Mouse (Mus musculus) hindbrain, embryonic 12.5 days (tissue): Measurements from ENCODE around the gene Nhlh2. TPM values are rescaled to one million over a fixed set of nuclear protein-coding genes. Genes with fewer than 3 reads are reported as not detected.

Experiments
- ATAC-seq: fragments of 200-750 bp; cut with Nextera tagmentation; 2 replicates; pipeline ENCODE4 v1.8.0; 2017; ENCODE audit warnings: moderate TSS enrichment; ENCODE audit not compliant: low FRiP score
- H3K27ac ChIP-seq: fragments of 300-500 bp; sonication (generic); 2 replicates; pipeline ENCODE4 v1.5.1; 2016; ENCODE audit warnings: mild to moderate bottlenecking
- H3K27me3 ChIP-seq: fragments of 300-500 bp; sonication (generic); 2 replicates; pipeline ENCODE4 v1.6.1; 2016; ENCODE audit warnings: mild to moderate bottlenecking
- H3K36me3 ChIP-seq: fragments of 300-500 bp; sonication (generic); 2 replicates; pipeline ENCODE4 v1.6.1; 2016; ENCODE audit warnings: mild to moderate bottlenecking
- H3K4me1 ChIP-seq: fragments of 300-500 bp; sonication (generic); 2 replicates; pipeline ENCODE4 v1.6.1; 2016
- H3K4me2 ChIP-seq: fragments of 300-500 bp; sonication (generic); replicated peaks from 2 replicates; pipeline ENCODE4 v1.6.1; 2016; ENCODE audit warnings: mild to moderate bottlenecking
- H3K4me3 ChIP-seq: fragments of 300-500 bp; sonication (generic); 2 replicates; pipeline ENCODE4 v1.5.1; 2016; ENCODE audit warnings: mild to moderate bottlenecking
- H3K9ac ChIP-seq: fragments of 300-500 bp; sonication (generic); 2 replicates; pipeline ENCODE4 v1.6.1; 2016; ENCODE audit warnings: mild to moderate bottlenecking, moderate library complexity
- H3K9me3 ChIP-seq: fragments of 300-500 bp; sonication (generic); replicated peaks from 2 replicates; pipeline ENCODE4 v1.6.1; 2016; ENCODE audit warnings: mild to moderate bottlenecking
- WGBS: fragments of 180-500 bp; shearing (Covaris S2); methylation state at CpG from one replicate; pipeline ENCODE4 v1.1.7; 2016; 5-methylcytosine and 5-hydroxymethylcytosine counted together
- polyA plus RNA-seq: library from polyadenylated mRNA; unstranded; fragments of >200 nt; fragmentation: Nextera tagmentation; extraction: Ambion mirVana; gene quantifications from 2 replicates; pipeline ENCODE4 v1.2.1, GENCODE M21; 2016

Gene Nhlh2
- polyA plus RNA-seq, 1 experiment from 2014 or later: 144 TPM

DNA sequence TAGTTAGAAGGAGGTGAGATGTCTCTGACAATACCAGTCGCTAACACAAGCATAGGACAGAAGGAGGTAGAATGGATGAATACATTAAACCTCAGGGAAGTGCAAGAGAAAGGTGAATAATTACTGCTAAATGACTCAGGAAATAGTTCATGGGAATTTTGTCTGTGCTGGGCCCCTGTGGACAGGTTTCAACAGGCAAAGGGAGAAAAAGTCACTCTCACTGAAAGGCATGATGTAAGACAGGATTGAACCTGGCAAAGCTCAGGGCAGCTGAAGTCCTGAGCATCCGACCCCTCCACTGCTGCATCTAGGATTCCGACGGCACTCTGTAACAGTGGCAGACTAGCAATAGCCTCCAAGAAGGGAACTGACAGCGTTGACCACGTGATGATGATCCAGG, 28.7 kb downstream of the Nhlh2 start:
- Histone ChIP-seq H3K27me3 (no peaks in the 10 kb centered on the region), H3K4me1 (no peaks in the 10 kb centered on the region; the same call in 1 of the 2 replicates), H3K36me3 (no peaks in the 10 kb centered on the region), H3K27ac (no peak overlapping the region), H3K4me2 (no peak overlapping the region), H3K9ac (no peak overlapping the region), H3K4me3 (no peak overlapping the region), H3K9me3 (0 out of 2 replicates have a peak, but pooled peaks cover 4% of the 10 kb centered on the region)
- no peak for ATAC-seq
- WGBS: 80% methylated on average over 6 of the region's 6 CpGs

DNA sequence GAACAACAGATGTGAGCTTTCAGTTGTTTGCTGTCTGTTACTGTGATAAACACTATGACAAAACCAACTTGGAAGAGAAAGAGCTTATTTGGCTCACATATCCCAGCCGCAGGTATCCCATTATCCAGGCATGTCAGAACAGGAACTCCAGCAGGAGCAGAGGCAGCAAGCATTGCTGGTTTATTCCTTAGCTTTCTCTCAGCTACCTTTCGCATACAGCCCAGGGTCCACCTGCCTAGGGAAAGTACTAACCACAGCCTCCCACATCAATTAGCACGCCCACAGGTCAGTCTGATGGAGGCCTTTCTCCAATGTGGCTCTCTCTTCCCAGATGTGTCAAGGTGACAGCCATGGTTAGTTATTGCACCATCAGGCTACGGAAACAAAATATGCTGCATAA, 31.8 kb downstream of the Nhlh2 start:
- ATAC-seq: no peak
- H3K4me2 ChIP-seq: no peak overlapping the region
- no peak overlapping the region for H3K4me3 ChIP-seq
- H3K36me3 ChIP-seq: no peaks in the 10 kb centered on the region
- H3K4me1 ChIP-seq: no peaks in the 10 kb centered on the region; the same call in 1 of the 2 replicates
- no peak overlapping the region for H3K9ac ChIP-seq
- no peak overlapping the region for H3K27ac ChIP-seq
- 87% methylated on average over 4 of the region's 4 CpGs for WGBS
- 0 out of 2 replicates have a peak, but pooled peaks cover 4% of the 10 kb centered on the region for H3K9me3 ChIP-seq
- no peaks in the 10 kb centered on the region for H3K27me3 ChIP-seq

- Histone ChIP-seq H3K27ac (no peak overlapping the region), H3K36me3 (no peaks in the 10 kb centered on the region), H3K4me2 (no peak overlapping the region), H3K27me3 (no peaks in the 10 kb centered on the region), H3K4me3 (no peak overlapping the region), H3K9ac (no peak overlapping the region), H3K4me1 (peaks cover 8% of the 10 kb centered on the region), H3K9me3 (no peaks in the 10 kb centered on the region)
- WGBS: 30% methylated on average over 3 of the region's 3 CpGs
- ATAC-seq: no peak
Measured at GRCm38 (mm10) chr3:102045071-102045470, 35.2 kb downstream of the Nhlh2 start.

- Histone ChIP-seq H3K4me3 (no peak overlapping the region), H3K9ac (no peak overlapping the region), H3K27ac (no peak overlapping the region), H3K36me3 (no peaks in the 10 kb centered on the region), H3K4me2 (no peak overlapping the region), H3K9me3 (no peaks in the 10 kb centered on the region), H3K4me1 (peaks cover 8% of the 10 kb centered on the region), H3K27me3 (no peaks in the 10 kb centered on the region)
- no peak for ATAC-seq
- WGBS: 95% methylated on average over 2 of the region's 2 CpGs
Measured at GRCm38 (mm10) chr3:102047532-102047931, 37.7 kb downstream of the Nhlh2 start.

GRCm38 (mm10) chr3:102049207-102050104, 39.6 kb downstream of the Nhlh2 start:
- no peak overlapping the region for H3K4me3 ChIP-seq
- ATAC-seq: peak; percentile 91
- WGBS: 42% methylated on average over 14 of the region's 14 CpGs
- H3K27ac ChIP-seq: peak overlapping the region; percentile 77
- no peak overlapping the region for H3K9ac ChIP-seq
- peaks cover 21% of the 10 kb centered on the region for H3K4me1 ChIP-seq
- H3K27me3 ChIP-seq: no peaks in the 10 kb centered on the region
- no peak overlapping the region for H3K4me2 ChIP-seq
- no peaks in the 10 kb centered on the region for H3K9me3 ChIP-seq
- H3K36me3 ChIP-seq: no peaks in the 10 kb centered on the region

GRCm38 (mm10) chr3:102052036-102052435, 42.2 kb downstream of the Nhlh2 start:
- peaks cover 36% of the 10 kb centered on the region for H3K4me1 ChIP-seq
- H3K27me3 ChIP-seq: no peaks in the 10 kb centered on the region
- no peak for ATAC-seq
- no peaks in the 10 kb centered on the region for H3K9me3 ChIP-seq
- no peak overlapping the region for H3K9ac ChIP-seq
- no peak overlapping the region; the same call in 1 of the 2 replicates for H3K27ac ChIP-seq
- 54% methylated on average over 3 of the region's 3 CpGs for WGBS
- H3K4me3 ChIP-seq: no peak overlapping the region
- no peaks in the 10 kb centered on the region for H3K36me3 ChIP-seq
- H3K4me2 ChIP-seq: no peak overlapping the region

GRCm38 (mm10) chr3:102053293-102053692, 43.4 kb downstream of the Nhlh2 start:
- H3K27ac ChIP-seq: peak overlapping the region; percentile 75

DNA sequence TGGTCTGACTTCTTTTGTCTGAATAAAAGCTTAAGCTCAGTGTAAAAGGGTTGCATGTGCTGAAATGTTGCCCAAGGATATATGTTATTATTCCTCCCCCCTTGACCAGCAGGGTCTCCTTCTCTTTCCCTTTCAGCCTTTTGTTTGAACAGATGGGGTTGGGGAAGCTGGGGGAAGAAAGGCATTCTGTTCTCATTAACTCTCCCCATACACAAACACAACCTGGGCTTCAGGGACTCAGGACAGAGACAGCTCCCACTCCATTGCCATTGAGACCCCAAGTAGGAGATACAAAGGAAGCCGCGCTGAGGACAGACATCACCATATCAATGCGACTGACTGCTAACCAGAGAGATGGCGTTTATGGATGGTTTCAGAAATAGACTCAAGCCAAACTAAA, 46.0 kb downstream of the Nhlh2 start:
- peak; percentile 51; the same call in 1 of the 2 replicates for ATAC-seq
- Histone ChIP-seq H3K4me2 (no peak overlapping the region), H3K9ac (no peak overlapping the region), H3K27me3 (no peaks in the 10 kb centered on the region), H3K4me3 (no peak overlapping the region), H3K4me1 (peaks cover 36% of the 10 kb centered on the region), H3K36me3 (no peaks in the 10 kb centered on the region), H3K9me3 (no peaks in the 10 kb centered on the region), H3K27ac (peak overlapping the region; percentile 76)
- WGBS: 5% methylated on average over 4 of the region's 4 CpGs

More at GRCm38 (mm10) chr3:102053293-102053692, 43.4 kb downstream of the Nhlh2 start:
- Histone ChIP-seq H3K9me3 (no peaks in the 10 kb centered on the region), H3K4me3 (no peak overlapping the region), H3K27me3 (no peaks in the 10 kb centered on the region), H3K4me2 (no peak overlapping the region), H3K9ac (0 out of 2 replicates have a peak overlapping the region, but pooled peaks have one; percentile 6), H3K4me1 (peaks cover 43% of the 10 kb centered on the region), H3K36me3 (no peaks in the 10 kb centered on the region)
- no peak for ATAC-seq
- 29% methylated on average over 8 of the region's 8 CpGs for WGBS

DNA sequence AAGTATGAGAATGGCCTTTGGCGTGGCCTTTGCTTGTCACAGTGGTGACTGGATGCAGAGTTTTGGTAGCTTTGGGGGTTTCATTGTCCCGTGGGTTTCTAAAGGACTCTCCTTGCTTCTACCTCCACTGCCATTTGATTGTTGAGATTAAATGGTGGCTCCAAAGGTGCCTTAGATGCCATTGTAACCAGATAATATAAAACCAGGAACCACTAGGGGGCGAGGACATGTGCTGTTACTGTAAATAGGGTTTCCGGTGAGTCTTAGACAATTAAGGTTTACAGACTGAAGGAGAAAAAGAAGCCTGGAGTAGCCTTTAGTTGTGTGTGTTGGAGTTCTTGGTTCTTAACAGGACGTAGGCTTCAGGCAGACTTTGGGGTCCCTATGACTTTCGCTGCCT, 50.2 kb downstream of the Nhlh2 start:
- ATAC-seq: no peak
- no peak overlapping the region for H3K27ac ChIP-seq
- H3K9me3 ChIP-seq: no peaks in the 10 kb centered on the region
- no peak overlapping the region for H3K4me2 ChIP-seq
- H3K27me3 ChIP-seq: no peaks in the 10 kb centered on the region
- H3K9ac ChIP-seq: no peak overlapping the region
- 77% methylated on average over 6 of the region's 6 CpGs for WGBS
- no peaks in the 10 kb centered on the region for H3K36me3 ChIP-seq
- H3K4me1 ChIP-seq: peaks cover 28% of the 10 kb centered on the region
- H3K4me3 ChIP-seq: no peak overlapping the region

DNA sequence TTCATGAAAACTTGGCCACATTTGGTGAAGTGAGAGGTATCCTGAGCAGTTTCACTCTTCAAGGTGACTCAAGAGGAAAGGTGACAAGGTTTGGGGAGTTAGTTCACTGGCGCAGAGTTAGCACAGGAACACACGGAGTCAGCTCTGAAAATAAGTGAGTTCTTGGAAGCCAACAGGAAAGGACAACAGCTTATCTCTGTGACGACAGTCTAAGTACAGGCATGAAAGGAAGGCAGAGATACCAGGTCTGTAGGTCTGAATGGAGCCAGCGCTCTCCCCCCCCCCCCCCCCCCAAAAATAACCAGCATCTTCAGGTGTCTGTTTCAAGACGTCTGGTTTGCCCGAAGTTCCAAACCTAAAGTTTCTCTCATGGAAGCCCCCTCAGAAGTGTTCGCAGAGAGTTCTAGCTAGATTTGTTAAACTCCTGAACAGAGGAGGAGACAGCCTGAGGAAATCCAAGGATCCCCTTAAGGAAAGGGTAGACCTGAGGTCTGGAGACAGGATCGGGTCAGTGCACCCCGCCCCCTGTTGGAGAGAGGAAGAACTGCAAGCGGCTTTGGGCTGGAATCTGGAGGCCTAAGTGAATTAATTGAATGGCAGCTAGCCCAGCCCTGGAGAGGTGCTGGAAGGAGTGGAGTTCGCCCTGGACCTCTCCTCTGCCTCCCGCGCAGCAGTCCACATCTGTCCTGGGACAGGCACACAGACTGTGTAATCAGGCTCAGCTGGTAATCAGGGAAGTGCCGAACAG, 52.2 kb downstream of the Nhlh2 start:
- Histone ChIP-seq H3K9ac (no peak overlapping the region), H3K27me3 (no peaks in the 10 kb centered on the region), H3K27ac (peak overlapping the region; percentile 76), H3K4me2 (no peak overlapping the region), H3K36me3 (no peaks in the 10 kb centered on the region), H3K4me1 (peaks cover 13% of the 10 kb centered on the region), H3K4me3 (no peak overlapping the region), H3K9me3 (no peaks in the 10 kb centered on the region)
- peak; percentile 92 for ATAC-seq
- 42% methylated on average over 14 of the region's 14 CpGs for WGBS

GRCm38 (mm10) chr3:102062671-102063010, 52.8 kb downstream of the Nhlh2 start:
- WGBS: 31% methylated on average over 8 of the region's 8 CpGs
- peaks cover 8% of the 10 kb centered on the region for H3K4me1 ChIP-seq
- H3K27ac ChIP-seq: peak overlapping the region; percentile 76
- H3K36me3 ChIP-seq: no peaks in the 10 kb centered on the region
- H3K27me3 ChIP-seq: no peaks in the 10 kb centered on the region
- no peaks in the 10 kb centered on the region for H3K9me3 ChIP-seq
- ATAC-seq: peak; percentile 67
- no peak overlapping the region for H3K4me3 ChIP-seq
- H3K4me2 ChIP-seq: no peak overlapping the region
- no peak overlapping the region for H3K9ac ChIP-seq

DNA sequence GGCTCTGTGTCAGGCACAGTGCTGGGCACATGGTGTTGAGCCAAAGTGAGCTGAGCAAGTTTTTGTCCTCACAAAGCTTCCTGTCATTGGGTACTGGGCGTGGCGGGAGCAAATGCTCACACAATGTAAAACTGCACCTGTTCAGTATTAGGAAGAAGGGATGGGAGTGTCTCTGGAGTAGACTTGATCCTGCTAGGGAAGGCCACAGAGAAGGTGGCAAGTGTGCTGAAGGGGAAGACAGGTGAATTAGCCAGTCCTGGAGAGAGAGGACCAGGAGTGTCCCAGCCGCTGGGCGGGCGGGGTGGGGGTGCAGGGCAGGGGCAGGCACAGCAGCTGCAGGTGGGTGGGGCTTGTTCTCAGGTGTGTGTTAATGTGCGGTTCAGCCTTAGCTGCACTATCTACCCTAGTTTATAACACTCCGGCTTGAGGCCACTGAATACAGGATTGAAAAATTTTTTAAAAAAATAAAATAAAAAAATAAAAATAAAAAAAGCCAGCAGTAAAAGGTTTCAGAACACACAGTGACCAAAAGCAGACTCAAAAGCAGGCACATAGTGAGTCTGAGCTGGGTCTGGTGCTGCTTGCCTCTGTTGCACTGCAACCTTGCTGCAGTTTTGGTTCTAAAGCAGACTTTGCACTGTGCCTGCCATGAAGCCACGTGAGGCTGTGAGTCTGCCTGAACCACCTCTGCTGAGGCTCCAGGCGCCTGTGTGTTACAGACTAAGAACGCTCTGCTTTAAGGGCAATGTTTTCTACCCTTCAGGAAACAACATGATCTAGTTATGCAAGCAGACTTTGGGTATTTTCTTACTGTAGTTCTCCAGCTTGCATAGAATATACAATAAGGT, 53.6 kb downstream of the Nhlh2 start:
- Histone ChIP-seq H3K9ac (no peak overlapping the region), H3K27me3 (no peaks in the 10 kb centered on the region), H3K4me2 (no peak overlapping the region), H3K4me1 (peaks cover 6% of the 10 kb centered on the region), H3K4me3 (no peak overlapping the region), H3K9me3 (no peaks in the 10 kb centered on the region), H3K36me3 (no peaks in the 10 kb centered on the region), H3K27ac (peak overlapping the region; percentile 76; the same call in 1 of the 2 replicates)
- no peak for ATAC-seq
- 77% methylated on average over 10 of the region's 10 CpGs for WGBS
